Mouse (Mus musculus) inflammation-experienced regulatory T-cells, adult 16 weeks (primary cell): ENCODE data around the gene Slc4a11. TPM values are rescaled to one million over a fixed set of nuclear protein-coding genes. Genes with fewer than 3 reads are reported as not detected.

Experiments
- polyA plus RNA-seq: library from polyadenylated mRNA; unstranded; fragments of 100-300 nt; shearing (Covaris generic); gene quantifications from one replicate; pipeline ENCODE4 v1.2.1, GENCODE M21; 2017

Slc4a11 gene
- polyA plus RNA-seq: 0.27 TPM

GRCm38 (mm10) chr2:130697153-130697810 lies at the start of gene Slc4a11:
Gene Slc4a11 (minus strand): TSS chr2:130697519.

GRCm38 (mm10) chr2:130667559-130667958 lies 29.8 kb downstream of the Slc4a11 start, which contains the start of gene Itpa:
Gene Itpa (plus strand): TSS chr2:130667610.

GRCm38 (mm10) chr2:130664102-130664701 lies 33.1 kb downstream of the Slc4a11 start, which contains the start of gene Ddrgk1:
Gene Ddrgk1 (minus strand): TSS chr2:130664659.

GRCm38 (mm10) chr2:130642684-130643369 lies 54.5 kb downstream of the Slc4a11 start, which contains the start of gene Lzts3:
Gene Lzts3 (minus strand): TSS chr2:130642803.

Other genes starting within 250 kb of the Slc4a11 start
- gene Ptpra, start 247.2 kb downstream of the Slc4a11 start, polyA plus RNA-seq: 29.2 TPM
- 59.1 TPM for gene Mrps26, start 133.8 kb downstream of the Slc4a11 start, polyA plus RNA-seq
- not detected for gene Oxt, start 121.3 kb downstream of the Slc4a11 start, polyA plus RNA-seq
- not detected for gene Avp, start 115.0 kb downstream of the Slc4a11 start, polyA plus RNA-seq
- 22.3 TPM for gene Fastkd5, start 67.5 kb downstream of the Slc4a11 start, polyA plus RNA-seq
- gene Ubox5, start 67.5 kb downstream of the Slc4a11 start, polyA plus RNA-seq: 16.5 TPM
- 0.72 TPM for gene Lzts3, start 54.7 kb downstream of the Slc4a11 start, polyA plus RNA-seq
- gene Ddrgk1, start 32.9 kb downstream of the Slc4a11 start, polyA plus RNA-seq: 183 TPM
- gene Itpa, start 29.9 kb downstream of the Slc4a11 start, polyA plus RNA-seq: 51.7 TPM
- 15.7 TPM for gene 4930402H24Rik, start 208.9 kb upstream of the Slc4a11 start, polyA plus RNA-seq
- 4.1 TPM for gene Atrn, start 209.0 kb upstream of the Slc4a11 start, polyA plus RNA-seq